Mouse (Mus musculus): ENCODE results near the gene Tnip1.

GRCm38 (mm10) chr11:54861471-54862420 is 101.0 kb downstream of the Tnip1 start:
- TF ChIP-seq GATA1 (IDR thresholded peaks at IDR 0.05; ENCODE audit: borderline replicate concordance, low read length) (no peak), FLI1 (IDR thresholded peaks at IDR 0.05; ENCODE audit: low read length) (no peak)

All from megakaryocyte, embryonic 14.5 days (primary cell).